Mouse (Mus musculus) lung, embryonic 15.5 days (tissue): ENCODE measurements at regions not wholly inside any gene's neighbourhood (a gene's known extent, or its start where the extent isn't known, plus 50 kb on each side); places are given as distances from the start of the nearest gene placed in this dataset.

ENCODE experiments used
- ATAC-seq: fragments of 200-750 bp; cut with Nextera tagmentation; 2 replicates; pipeline ENCODE4 v1.8.0; 2017; ENCODE audit warnings: moderate number of reproducible peaks, borderline replicate concordance; ENCODE audit not compliant: low FRiP score, low TSS enrichment; ENCODE audit errors: extremely low read depth
- H3K27ac ChIP-seq: fragments of 300-500 bp; sonication (generic); 2 replicates; pipeline ENCODE4 v1.5.1; 2015; ENCODE audit warnings: moderate library complexity, mild to moderate bottlenecking, inconsistent platforms
- H3K27me3 ChIP-seq: fragments of 300-500 bp; sonication (generic); 2 replicates; pipeline ENCODE4 v1.6.1; 2015; ENCODE audit warnings: inconsistent platforms
- H3K36me3 ChIP-seq: fragments of 300-500 bp; sonication (generic); 2 replicates; pipeline ENCODE4 v1.6.1; 2015; ENCODE audit warnings: inconsistent platforms
- H3K4me1 ChIP-seq: fragments of 300-500 bp; sonication (generic); 2 replicates; pipeline ENCODE4 v1.6.1; 2015; ENCODE audit warnings: inconsistent platforms
- H3K4me2 ChIP-seq: fragments of 300-500 bp; sonication (generic); 2 replicates; pipeline ENCODE4 v1.6.1; 2015; ENCODE audit warnings: inconsistent platforms, mild to moderate bottlenecking, moderate library complexity
- H3K4me3 ChIP-seq: fragments of 300-500 bp; sonication (generic); 2 replicates; pipeline ENCODE4 v1.5.1; 2015; ENCODE audit warnings: mild to moderate bottlenecking, inconsistent platforms
- H3K9ac ChIP-seq: fragments of 300-500 bp; sonication (generic); 2 replicates; pipeline ENCODE4 v1.6.1; 2015; ENCODE audit warnings: inconsistent platforms
- H3K9me3 ChIP-seq: fragments of 300-500 bp; sonication (generic); 2 replicates; pipeline ENCODE4 v1.6.1; 2016; ENCODE audit warnings: inconsistent platforms
- WGBS: fragments of 180-500 bp; shearing (Covaris S2); methylation state at CpG from one replicate; pipeline ENCODE4 v1.1.7; 2015; 5-methylcytosine and 5-hydroxymethylcytosine counted together

DNA sequence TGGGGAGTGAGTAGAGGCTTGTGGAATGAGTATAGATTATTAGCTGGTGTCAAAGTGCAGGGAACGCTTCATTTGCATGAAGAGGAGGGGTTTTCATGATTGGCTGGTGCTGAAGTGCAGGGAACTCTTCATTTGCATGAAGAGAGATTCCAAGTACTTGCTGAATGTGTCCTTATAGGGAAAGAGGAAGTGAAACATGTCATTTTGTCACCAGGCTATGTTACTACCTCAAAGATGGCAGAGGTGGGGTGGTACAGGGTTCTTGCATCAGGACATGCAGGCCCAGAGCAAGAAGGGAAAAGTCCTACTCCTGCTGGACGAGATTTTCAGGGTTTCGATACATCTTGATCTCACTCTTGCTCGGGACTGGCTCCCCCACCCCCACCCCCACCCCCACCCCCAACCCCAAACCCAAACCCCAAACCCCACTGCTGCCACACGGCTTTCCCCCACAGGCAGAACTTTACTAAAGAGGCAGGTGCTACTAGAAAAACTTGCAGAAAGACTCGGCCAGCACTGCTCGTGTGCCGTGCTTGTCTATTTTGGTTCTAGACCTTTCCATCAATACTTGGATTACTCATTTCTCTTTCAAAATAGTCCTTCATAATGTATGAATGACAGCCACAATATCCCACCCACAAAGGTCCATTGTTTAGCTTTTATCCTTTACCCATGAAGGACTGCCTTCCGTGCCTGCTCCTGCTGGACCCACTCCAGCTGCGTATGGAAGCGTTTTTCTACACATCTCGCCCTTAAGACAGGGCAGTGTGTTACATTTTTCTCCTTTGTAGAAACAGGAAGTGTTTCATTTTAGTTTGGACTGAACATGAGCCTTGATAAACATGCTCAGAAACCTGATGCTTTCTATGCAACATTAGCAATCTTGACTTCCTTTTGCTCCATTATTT lies 223.0 kb upstream of the N6amt1 start:
- H3K27ac ChIP-seq: peak overlapping the region; percentile 59
- ATAC-seq: no peak
- no peaks in the 10 kb centered on the region for H3K36me3 ChIP-seq
- no peaks in the 10 kb centered on the region for H3K27me3 ChIP-seq
- H3K9me3 ChIP-seq: no peaks in the 10 kb centered on the region
- H3K4me3 ChIP-seq: no peak overlapping the region
- WGBS: 66% methylated on average over 12 of the region's 12 CpGs
- no peaks in the 10 kb centered on the region for H3K4me1 ChIP-seq
- no peak overlapping the region for H3K9ac ChIP-seq
- H3K4me2 ChIP-seq: no peak overlapping the region; the same call in 1 of the 2 replicates

DNA sequence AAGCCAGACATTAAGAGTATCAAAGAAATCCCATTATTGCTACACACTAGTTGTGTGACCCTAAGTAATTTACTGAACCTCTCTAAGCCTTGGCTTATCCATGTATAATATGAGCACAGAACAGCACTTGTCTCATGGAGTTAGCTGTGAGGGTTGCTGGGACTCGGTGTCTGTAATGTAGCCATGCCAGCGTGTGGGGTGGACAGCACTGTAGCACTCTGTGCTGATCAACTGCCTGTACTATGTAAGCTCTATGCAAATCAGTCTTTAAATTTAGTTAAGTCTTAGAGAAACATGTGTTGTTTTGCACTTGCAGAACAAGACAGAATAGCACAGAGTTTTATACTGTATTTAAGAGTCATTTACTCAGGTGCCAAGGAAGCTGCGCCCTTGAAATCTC lies 225.0 kb upstream of the N6amt1 start:
- Histone ChIP-seq H3K9me3 (no peaks in the 10 kb centered on the region), H3K4me1 (no peaks in the 10 kb centered on the region), H3K27me3 (no peaks in the 10 kb centered on the region), H3K27ac (peak overlapping the region; percentile 52; the same call in 1 of the 2 replicates), H3K4me2 (no peak overlapping the region), H3K4me3 (no peak overlapping the region), H3K9ac (no peak overlapping the region), H3K36me3 (no peaks in the 10 kb centered on the region)
- WGBS: 89% methylated on average over 3 of the region's 3 CpGs
- no peak for ATAC-seq

DNA sequence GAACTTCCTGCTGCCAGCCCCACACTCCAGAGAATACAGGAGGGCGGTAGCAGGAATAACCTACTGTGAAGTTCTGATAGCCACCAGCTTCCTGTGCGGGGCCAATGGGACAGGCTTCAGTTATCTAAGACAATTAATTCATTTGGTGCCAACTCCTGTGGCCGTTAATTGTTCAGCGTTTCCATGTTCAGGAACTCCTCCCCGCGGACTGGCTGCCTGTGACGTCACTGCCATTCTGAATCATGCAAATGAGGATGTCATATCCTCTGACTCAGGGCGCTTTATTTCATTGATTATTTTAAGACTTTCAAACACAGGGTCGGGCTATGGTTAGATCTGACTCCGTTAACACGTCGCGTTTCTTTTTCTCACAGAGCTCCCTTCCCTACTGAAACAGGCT lies 225.8 kb upstream of the N6amt1 start:
- 58% methylated on average over 13 of the region's 13 CpGs for WGBS
- Histone ChIP-seq H3K9ac (no peak overlapping the region), H3K4me1 (no peaks in the 10 kb centered on the region), H3K27ac (peak overlapping the region; percentile 52), H3K9me3 (no peaks in the 10 kb centered on the region), H3K4me3 (no peak overlapping the region; the same call in 1 of the 2 replicates), H3K4me2 (peak overlapping the region; percentile 21), H3K27me3 (no peaks in the 10 kb centered on the region), H3K36me3 (no peaks in the 10 kb centered on the region)
- ATAC-seq: peak; percentile 74

DNA sequence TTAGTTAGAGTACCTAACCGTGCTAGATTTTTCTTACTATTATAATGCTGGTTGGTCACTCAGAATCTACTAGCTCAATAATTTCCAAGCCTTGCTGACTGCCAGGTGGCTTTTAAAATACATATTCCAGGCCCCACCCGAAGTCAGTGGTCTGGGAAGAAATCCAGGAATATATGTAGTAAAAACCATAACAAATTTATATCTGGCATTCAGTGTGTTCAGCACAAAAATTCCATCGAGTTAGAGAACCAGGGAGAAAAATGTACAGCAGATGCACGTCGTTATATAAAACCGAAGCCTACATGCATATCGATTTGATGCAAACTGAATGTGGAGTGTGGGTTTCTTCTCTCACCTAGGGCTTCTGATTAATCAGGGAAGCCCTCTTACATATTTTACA lies 229.5 kb upstream of the N6amt1 start:
- no peak overlapping the region for H3K27ac ChIP-seq
- H3K36me3 ChIP-seq: no peaks in the 10 kb centered on the region
- no peaks in the 10 kb centered on the region for H3K27me3 ChIP-seq
- H3K4me1 ChIP-seq: no peaks in the 10 kb centered on the region
- no peaks in the 10 kb centered on the region for H3K9me3 ChIP-seq
- H3K4me3 ChIP-seq: no peak overlapping the region
- 78% methylated on average over 7 of the region's 7 CpGs for WGBS
- no peak overlapping the region for H3K4me2 ChIP-seq
- H3K9ac ChIP-seq: no peak overlapping the region
- ATAC-seq: no peak

DNA sequence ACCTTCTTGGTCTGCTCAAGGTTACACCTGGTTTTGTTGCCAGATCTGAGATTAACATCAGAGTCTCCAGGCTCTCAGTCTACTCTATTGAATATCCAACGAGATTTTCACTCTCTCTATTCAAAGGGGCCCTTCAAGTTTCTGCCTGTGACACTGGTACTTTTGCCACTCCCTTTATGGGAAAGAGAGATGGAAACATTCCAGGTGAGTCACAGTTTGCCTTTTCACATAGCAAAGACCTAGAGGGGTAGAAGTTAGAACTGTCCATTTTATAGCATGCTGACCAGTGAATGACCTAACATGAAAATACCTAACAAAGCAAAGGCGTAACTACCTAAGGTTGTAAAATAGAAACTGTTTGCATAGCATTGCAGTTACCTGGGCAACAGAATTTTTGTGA lies 250.4 kb upstream of the N6amt1 start:
- Histone ChIP-seq H3K27ac (no peak overlapping the region), H3K27me3 (no peaks in the 10 kb centered on the region), H3K9ac (no peak overlapping the region), H3K36me3 (no peaks in the 10 kb centered on the region), H3K4me2 (no peak overlapping the region), H3K4me3 (no peak overlapping the region), H3K9me3 (no peaks in the 10 kb centered on the region), H3K4me1 (no peaks in the 10 kb centered on the region)
- 60% methylated on average over 2 of the region's 2 CpGs for WGBS
- no peak for ATAC-seq

DNA sequence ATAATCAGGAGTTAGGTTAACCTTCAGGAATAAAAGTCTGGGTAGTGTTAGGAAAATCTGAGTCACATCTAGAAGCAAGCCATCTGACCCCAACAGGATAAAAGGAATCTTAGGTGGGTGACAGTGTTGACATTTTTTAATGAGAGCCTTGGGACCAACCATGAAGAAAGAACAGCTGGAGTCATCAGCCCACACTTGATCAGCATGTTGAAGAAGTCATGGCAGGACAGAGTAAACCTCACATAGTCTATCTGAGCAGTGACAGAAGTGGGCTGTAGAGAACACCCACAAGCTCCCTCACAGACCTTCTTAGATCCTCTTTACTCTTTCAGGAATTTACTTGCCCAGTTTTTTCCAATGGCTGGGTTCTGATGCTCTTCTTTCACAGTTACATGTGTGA lies 251.9 kb upstream of the N6amt1 start:
- Histone ChIP-seq H3K4me1 (no peaks in the 10 kb centered on the region), H3K9ac (no peak overlapping the region), H3K27me3 (no peaks in the 10 kb centered on the region), H3K9me3 (no peaks in the 10 kb centered on the region), H3K4me2 (no peak overlapping the region), H3K4me3 (no peak overlapping the region), H3K27ac (no peak overlapping the region), H3K36me3 (no peaks in the 10 kb centered on the region)
- no peak for ATAC-seq

DNA sequence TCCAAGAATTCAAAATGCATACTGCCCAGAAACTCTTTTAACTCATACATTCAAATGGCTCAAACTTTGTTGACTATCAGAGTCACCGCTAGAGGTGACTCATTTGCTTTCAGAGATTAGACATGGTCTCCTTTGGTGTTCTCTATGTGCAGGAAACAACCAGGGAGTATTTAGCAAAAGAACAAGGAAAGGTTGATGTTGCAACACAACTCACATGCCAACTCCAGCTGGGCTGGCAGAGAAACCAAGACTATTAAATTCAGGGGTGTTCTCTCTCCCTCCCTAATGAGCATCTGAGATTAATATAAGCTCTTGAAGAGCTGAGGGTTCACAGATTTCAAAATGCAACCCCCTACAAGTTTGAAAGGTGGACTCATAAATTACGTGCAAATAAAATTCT lies 262.0 kb upstream of the N6amt1 start:
- Histone ChIP-seq H3K27ac (no peak overlapping the region), H3K9me3 (no peaks in the 10 kb centered on the region), H3K4me3 (no peak overlapping the region), H3K27me3 (no peaks in the 10 kb centered on the region), H3K4me2 (no peak overlapping the region), H3K36me3 (no peaks in the 10 kb centered on the region), H3K4me1 (no peaks in the 10 kb centered on the region), H3K9ac (no peak overlapping the region)
- WGBS: 81% methylated on average over 2 of the region's 2 CpGs
- ATAC-seq: no peak

DNA sequence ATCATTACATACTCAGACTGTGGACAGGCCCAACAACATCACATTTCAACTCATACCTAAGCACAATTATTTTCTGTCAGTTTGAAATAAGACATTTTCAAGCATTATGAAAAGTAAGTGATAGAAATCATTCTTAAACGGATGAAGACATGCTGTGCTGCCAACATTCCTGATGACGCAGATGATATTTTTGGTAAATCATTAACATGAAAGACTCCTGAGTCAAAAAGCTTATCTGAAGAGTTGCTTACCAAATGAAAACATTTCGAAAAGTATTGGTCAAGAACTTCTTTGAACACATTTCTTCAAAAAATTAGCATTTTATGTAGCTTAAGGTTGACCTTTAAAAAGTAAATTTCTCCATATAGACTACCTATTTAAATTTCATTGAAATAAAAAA lies 264.7 kb upstream of the N6amt1 start:
- H3K36me3 ChIP-seq: no peaks in the 10 kb centered on the region
- no peaks in the 10 kb centered on the region for H3K9me3 ChIP-seq
- no peak overlapping the region for H3K4me3 ChIP-seq
- no peak for ATAC-seq
- H3K4me2 ChIP-seq: no peak overlapping the region
- H3K4me1 ChIP-seq: no peaks in the 10 kb centered on the region
- WGBS: 58% methylated on average over 3 of the region's 3 CpGs
- no peak overlapping the region for H3K9ac ChIP-seq
- H3K27me3 ChIP-seq: no peaks in the 10 kb centered on the region
- H3K27ac ChIP-seq: no peak overlapping the region

DNA sequence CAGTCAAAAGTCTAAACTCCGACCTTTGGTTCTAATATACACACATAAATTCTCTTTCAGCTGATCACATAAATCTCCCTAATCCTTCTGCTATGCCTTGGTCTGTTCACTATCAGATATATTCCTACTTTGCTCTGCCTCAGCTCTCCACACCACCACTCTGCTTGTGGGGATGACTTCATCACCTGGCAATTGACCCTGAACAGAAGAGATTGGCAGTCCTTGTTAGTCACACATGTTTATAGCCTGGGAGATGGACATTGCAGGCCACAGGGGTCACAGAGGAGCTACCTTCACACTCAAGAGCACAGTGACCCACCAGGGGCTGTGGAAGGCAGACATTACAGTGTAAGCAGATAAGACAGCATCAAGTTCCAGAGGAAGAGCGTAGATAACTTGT lies 270.5 kb upstream of the N6amt1 start:
- 48% methylated on average over 2 of the region's 2 CpGs for WGBS
- H3K36me3 ChIP-seq: no peaks in the 10 kb centered on the region
- H3K4me2 ChIP-seq: no peak overlapping the region
- no peaks in the 10 kb centered on the region for H3K4me1 ChIP-seq
- no peak overlapping the region for H3K9ac ChIP-seq
- ATAC-seq: no peak
- H3K27ac ChIP-seq: no peak overlapping the region
- H3K9me3 ChIP-seq: no peaks in the 10 kb centered on the region
- no peaks in the 10 kb centered on the region for H3K27me3 ChIP-seq
- H3K4me3 ChIP-seq: no peak overlapping the region

DNA sequence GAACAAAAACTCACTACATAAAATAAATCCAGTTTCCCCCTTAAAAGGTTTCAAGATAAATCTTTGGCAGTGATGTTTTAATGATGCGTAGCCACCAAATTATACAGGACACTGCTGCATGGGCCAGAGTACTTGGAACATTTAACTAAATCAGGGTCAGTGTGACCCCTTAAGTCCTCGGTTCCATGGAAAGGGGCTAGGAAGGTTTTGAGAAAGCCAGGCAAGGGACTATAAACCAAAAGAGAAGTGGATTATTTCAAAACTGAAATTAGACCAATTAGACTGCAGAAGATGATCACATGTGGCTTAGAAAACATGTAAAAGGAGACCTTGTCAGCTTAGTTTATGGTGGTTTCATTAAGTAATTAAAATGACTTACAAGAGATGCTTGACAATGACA lies 276.6 kb upstream of the N6amt1 start:
- 89% methylated on average over 2 of the region's 2 CpGs for WGBS
- H3K27me3 ChIP-seq: no peaks in the 10 kb centered on the region
- no peak overlapping the region for H3K4me3 ChIP-seq
- H3K9me3 ChIP-seq: no peaks in the 10 kb centered on the region
- H3K4me2 ChIP-seq: no peak overlapping the region
- no peaks in the 10 kb centered on the region for H3K4me1 ChIP-seq
- H3K36me3 ChIP-seq: no peaks in the 10 kb centered on the region
- H3K27ac ChIP-seq: no peak overlapping the region
- H3K9ac ChIP-seq: no peak overlapping the region
- ATAC-seq: no peak

DNA sequence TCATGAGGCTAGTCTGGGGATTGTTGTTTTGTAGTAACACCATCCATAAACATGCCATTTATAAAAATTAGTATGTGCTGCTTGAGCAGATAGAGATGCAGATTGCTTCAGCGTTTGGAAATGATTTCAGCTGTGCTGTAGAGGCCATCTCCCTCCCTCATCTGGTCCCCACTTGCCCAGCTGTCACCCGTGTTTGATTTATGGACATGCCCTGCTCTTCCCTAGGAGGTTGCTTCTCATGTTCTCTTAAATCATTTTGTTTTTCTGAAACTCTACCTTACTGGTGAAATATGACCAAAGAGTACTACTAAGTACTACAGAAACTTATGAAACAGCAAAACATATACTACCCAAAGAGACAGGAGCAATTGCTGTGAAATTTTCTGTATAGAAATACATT lies 284.7 kb upstream of the N6amt1 start:
- H3K4me3 ChIP-seq: no peak overlapping the region
- no peak for ATAC-seq

DNA sequence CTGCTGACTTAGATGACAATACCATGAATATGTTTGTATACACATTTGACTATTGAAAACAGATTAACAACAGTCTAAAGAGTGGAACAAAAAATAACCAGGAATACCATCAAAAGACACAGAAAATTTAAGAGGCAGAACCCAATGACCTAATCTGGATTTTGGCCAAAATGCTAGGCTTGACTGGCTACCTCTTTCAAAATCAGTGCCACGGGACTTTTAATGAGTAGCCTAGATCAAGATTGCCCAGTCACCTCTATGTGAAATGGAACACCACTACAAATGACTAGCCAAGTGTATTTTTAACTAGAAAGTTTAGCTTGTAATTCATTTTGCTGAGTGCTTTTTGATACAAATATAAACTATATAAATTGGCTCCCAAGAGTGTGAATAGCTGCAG lies 286.0 kb upstream of the N6amt1 start:
- 64% methylated on average over 1 of the region's 1 CpGs for WGBS
- no peaks in the 10 kb centered on the region for H3K4me1 ChIP-seq
- ATAC-seq: no peak
- H3K9me3 ChIP-seq: no peaks in the 10 kb centered on the region
- no peak overlapping the region for H3K4me3 ChIP-seq
- no peak overlapping the region for H3K27ac ChIP-seq
- no peaks in the 10 kb centered on the region for H3K36me3 ChIP-seq
- no peaks in the 10 kb centered on the region for H3K27me3 ChIP-seq
- no peak overlapping the region for H3K4me2 ChIP-seq
- no peak overlapping the region for H3K9ac ChIP-seq

More for the DNA sequence above, 284.7 kb upstream of the N6amt1 start:
- H3K4me1 ChIP-seq: no peaks in the 10 kb centered on the region
- no peak overlapping the region for H3K4me2 ChIP-seq
- no peaks in the 10 kb centered on the region for H3K9me3 ChIP-seq
- no peaks in the 10 kb centered on the region for H3K36me3 ChIP-seq
- H3K27me3 ChIP-seq: no peaks in the 10 kb centered on the region
- no peak overlapping the region for H3K27ac ChIP-seq
- 58% methylated on average over 2 of the region's 2 CpGs for WGBS
- no peak overlapping the region for H3K9ac ChIP-seq

DNA sequence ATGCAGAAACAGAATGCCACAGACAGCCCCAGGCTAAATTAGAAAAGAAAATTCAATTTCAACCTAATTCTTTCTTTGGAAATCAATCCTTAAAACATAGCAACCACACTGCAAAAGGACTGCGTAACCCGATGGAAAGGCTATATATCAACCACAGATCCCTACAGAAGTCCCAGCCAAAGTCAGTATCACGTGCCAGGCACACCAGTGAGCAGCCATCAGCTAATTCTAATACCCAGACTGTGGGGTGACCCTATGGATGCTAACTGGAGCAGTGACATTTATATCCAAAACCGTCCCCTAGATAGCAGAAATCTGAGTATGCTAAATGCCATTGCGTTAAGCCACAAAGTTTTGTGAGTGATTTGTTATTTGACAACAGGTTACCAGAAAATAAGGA lies 286.5 kb upstream of the N6amt1 start:
- Histone ChIP-seq H3K36me3 (no peaks in the 10 kb centered on the region), H3K4me1 (no peaks in the 10 kb centered on the region), H3K4me3 (no peak overlapping the region), H3K27ac (no peak overlapping the region), H3K4me2 (no peak overlapping the region), H3K9me3 (no peaks in the 10 kb centered on the region), H3K9ac (no peak overlapping the region), H3K27me3 (no peaks in the 10 kb centered on the region)
- no peak for ATAC-seq
- WGBS: 80% methylated on average over 5 of the region's 5 CpGs
